Mouse (Mus musculus) gastrocnemius, postnatal 14 days (tissue): ENCODE data around the gene Fam228a. TPM values are rescaled to one million over a fixed set of nuclear protein-coding genes. Genes with fewer than 3 reads are reported as not detected.

Experiments
- DNase-seq: peaks from one replicate; pipeline ENCODE4 v3.0.0; 2021; ENCODE audit warnings: mixed read lengths
- intact Hi-C: fragments of 180-260 bp; cut with DNase I; formaldehyde crosslinking; loops from one replicate; pipeline ENCODE4 v1.15.1; 2025; ENCODE audit warnings: low total_unique reads
- total RNA-seq, 2 experiments: library from RNA; stranded (reverse); gene quantifications; 2 replicates each; pipeline ENCODE4 v1.2.3; 2021

Fam228a gene
- total RNA-seq, 2 experiments from 2014 or later = 0.06 TPM; not detected in 1

- DNase-seq = no peak
Observed at GRCm38 (mm10) chr12:4665675-4666037, 72.6 kb downstream of the Fam228a start.

DNA sequence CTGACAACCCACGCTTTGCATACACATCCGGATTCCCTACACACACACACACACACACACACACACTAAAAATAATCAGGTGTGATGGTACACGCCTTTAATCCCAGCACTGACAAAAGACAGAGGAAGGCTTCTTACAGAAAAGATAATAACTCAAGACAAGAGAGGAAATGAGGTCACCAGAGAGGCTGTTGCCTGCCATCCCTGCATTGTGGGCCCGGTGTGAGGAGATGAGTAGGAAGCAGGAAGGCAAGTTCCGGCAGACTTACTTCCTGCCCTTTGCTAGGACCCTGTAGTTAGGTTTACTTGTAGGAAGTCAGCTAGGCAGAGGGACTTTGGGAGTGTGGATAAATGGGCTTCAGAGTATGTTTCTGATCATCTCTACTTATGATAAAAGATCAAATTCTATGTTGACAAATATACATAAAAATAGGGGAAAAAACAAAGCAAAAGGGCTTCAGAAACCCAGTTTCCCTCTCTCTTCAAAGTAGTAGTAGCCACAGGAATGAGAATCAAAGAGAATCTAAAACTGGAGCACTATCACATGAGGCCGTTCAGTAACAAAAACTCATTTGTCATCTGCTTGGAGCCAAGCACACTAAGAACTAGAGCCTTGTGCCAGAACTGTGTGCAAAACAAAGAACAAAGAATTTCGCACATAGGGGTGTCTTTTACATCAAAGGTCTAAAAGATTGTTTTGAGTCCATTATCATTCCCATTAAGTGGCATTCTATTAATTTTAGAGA, 73.1 kb downstream of the Fam228a start:
- no peak for DNase-seq
- intact Hi-C loops = no loop called here

More at GRCm38 (mm10) chr12:4665675-4666037, 72.6 kb downstream of the Fam228a start:
- intact Hi-C loops = no loop called here

Other genes starting within 250 kb of the Fam228a start
- 10 to 100 TPM; 20.5 to 21.2 TPM for gene Itsn2, start 145.8 kb downstream of the Fam228a start, total RNA-seq
- not detected for gene Gm3625, start 145.5 kb downstream of the Fam228a start, total RNA-seq
- 1 to 10 TPM in 1 of 2 experiments, under 1 TPM in 1; 0.86 to 1.6 TPM for gene Pfn4, start 30.6 kb upstream of the Fam228a start, total RNA-seq
- 1 to 10 TPM; 3.5 to 3.6 TPM for gene Fam228b, start 30.8 kb upstream of the Fam228a start, total RNA-seq
- 10 to 100 TPM; 41.3 to 44.8 TPM for gene Sf3b6, start 79.1 kb upstream of the Fam228a start, total RNA-seq
- 1 to 10 TPM; 1.0 to 1.7 TPM for gene Fkbp1b, start 103.2 kb upstream of the Fam228a start, total RNA-seq
- 1 to 10 TPM; 4.6 to 5.0 TPM for gene Wdcp, start 104.9 kb upstream of the Fam228a start, total RNA-seq
- gene Mfsd2b, start 135.9 kb upstream of the Fam228a start, total RNA-seq = under 1 TPM; 0.38 to 0.45 TPM
- gene Ubxn2a, start 169.3 kb upstream of the Fam228a start, total RNA-seq = 10 to 100 TPM; 50.4 to 52.4 TPM
- gene Atad2b, start 178.9 kb upstream of the Fam228a start, total RNA-seq = 10 to 100 TPM; 17.6 to 18.0 TPM